Mouse (Mus musculus): ENCODE measurements around the gene Prdm5. TPM values are rescaled to one million over a fixed set of nuclear protein-coding genes. Genes with fewer than 3 reads are reported as not detected.
A peak's percentile ranks its signal among the peaks of the same experiment; 100 is the strongest.

Prdm5 gene
- polyA plus RNA-seq, 1 experiment = 33.2 TPM

DNA sequence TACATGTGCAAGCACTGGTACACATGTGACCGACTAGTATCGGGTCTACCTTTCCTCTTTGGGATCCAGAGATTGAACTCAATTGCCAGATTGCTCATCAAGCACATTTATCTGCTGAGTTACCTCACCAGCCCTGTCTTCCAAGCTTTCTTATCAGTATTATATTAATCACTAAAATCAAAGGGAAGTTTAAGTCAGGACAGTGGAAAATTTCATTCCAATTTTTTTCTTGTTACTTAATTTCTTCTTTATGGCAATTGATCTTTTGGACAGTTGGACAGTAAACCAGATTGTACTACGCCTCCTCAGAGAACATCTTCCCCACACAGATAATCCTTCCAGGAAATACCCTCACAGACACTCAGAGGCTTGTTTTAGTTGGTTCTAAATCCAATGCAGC, 18.7 kb upstream of the Prdm5 start:
- Histone ChIP-seq H3K36me3 (ENCODE audit: control insufficient read depth, insufficient read depth, low read length, poor library complexity, severe bottlenecking) (no peaks in the 10 kb centered on the region), H3K9ac (ENCODE audit: low read depth, poor library complexity, severe bottlenecking) (no peak overlapping the region), H3K4me1 (ENCODE audit: control insufficient read depth, insufficient read depth, low read length) (no peaks in the 10 kb centered on the region), H3K27me3 (ENCODE audit: control insufficient read depth, insufficient read depth, low read length, poor library complexity, severe bottlenecking) (no peaks in the 10 kb centered on the region), H3K27ac (ENCODE audit: insufficient read depth, low read length) (no peak overlapping the region), H3K9me3 (replicated peaks; ENCODE audit: control insufficient read depth, insufficient read depth, low read length, poor library complexity, severe bottlenecking) (no peaks in the 10 kb centered on the region), H3K4me3 (ENCODE audit: low read depth, low read length) (no peak overlapping the region)
- TF ChIP-seq EP300 (IDR thresholded peaks at IDR 0.05; ENCODE audit: insufficient read depth, low read depth, low read length) = no peak
- TF ChIP-seq CTCF (IDR thresholded peaks at IDR 0.05; ENCODE audit: low read depth, low read length) = no peak
- TF ChIP-seq POLR2A (IDR thresholded peaks at IDR 0.05; ENCODE audit: insufficient read depth, low read length) = no peak

DNA sequence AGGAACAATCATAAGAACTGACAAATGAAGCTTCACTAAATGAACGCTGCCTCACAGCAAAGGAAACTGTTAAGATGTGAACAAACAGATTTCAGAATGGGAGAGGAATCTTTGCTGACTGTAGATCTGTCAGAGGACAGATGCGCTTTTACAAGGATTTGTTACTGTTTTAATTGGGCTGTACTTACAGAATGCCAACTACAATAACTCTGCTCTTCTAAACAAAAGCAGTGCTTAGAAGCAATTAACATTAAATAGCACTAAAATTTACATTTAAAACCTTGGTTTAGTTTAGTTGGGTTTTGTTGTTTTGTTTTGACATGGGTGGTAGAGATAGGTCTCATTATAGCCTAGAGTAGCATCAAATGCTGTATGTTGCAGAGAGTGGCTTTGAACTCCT, 14.3 kb upstream of the Prdm5 start:
- Histone ChIP-seq H3K4me3 (ENCODE audit: low read depth, low read length) (no peak overlapping the region), H3K27ac (ENCODE audit: insufficient read depth, low read length) (peak overlapping the region; percentile 88; the same call in 1 of the 2 replicates), H3K4me1 (ENCODE audit: control insufficient read depth, insufficient read depth, low read length) (peaks cover 2% of the 10 kb centered on the region), H3K9ac (ENCODE audit: low read depth, poor library complexity, severe bottlenecking) (no peak overlapping the region), H3K9me3 (replicated peaks; ENCODE audit: control insufficient read depth, insufficient read depth, low read length, poor library complexity, severe bottlenecking) (no peaks in the 10 kb centered on the region), H3K27me3 (ENCODE audit: control insufficient read depth, insufficient read depth, low read length, poor library complexity, severe bottlenecking) (no peaks in the 10 kb centered on the region), H3K36me3 (ENCODE audit: control insufficient read depth, insufficient read depth, low read length, poor library complexity, severe bottlenecking) (no peaks in the 10 kb centered on the region)
- no peak for TF ChIP-seq POLR2A (IDR thresholded peaks at IDR 0.05; ENCODE audit: insufficient read depth, low read length)
- no peak for TF ChIP-seq CTCF (IDR thresholded peaks at IDR 0.05; ENCODE audit: low read depth, low read length)
- TF ChIP-seq EP300 (IDR thresholded peaks at IDR 0.05; ENCODE audit: insufficient read depth, low read depth, low read length) = no peak

DNA sequence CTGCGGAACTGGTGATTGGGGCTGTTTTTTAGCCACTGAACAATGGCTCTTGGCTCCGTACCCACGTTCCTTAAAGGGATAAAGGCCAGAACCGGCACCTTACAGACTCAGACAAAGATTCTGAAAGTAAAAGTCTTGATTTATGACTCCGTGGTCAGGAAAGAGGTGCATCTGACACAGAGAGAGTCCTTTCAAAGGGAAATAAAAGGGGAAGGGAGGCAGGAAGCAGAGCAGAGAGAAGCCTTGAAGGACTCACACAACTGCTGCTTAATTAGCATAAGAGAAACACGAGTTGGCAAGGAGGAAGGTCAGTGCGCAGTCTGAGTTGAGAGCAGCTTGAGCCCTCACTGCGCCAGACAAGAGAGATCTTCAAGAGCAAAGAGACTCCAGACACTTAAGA, 13.7 kb upstream of the Prdm5 start:
- H3K27ac ChIP-seq (ENCODE audit: insufficient read depth, low read length) = peak overlapping the region; percentile 88

DNA sequence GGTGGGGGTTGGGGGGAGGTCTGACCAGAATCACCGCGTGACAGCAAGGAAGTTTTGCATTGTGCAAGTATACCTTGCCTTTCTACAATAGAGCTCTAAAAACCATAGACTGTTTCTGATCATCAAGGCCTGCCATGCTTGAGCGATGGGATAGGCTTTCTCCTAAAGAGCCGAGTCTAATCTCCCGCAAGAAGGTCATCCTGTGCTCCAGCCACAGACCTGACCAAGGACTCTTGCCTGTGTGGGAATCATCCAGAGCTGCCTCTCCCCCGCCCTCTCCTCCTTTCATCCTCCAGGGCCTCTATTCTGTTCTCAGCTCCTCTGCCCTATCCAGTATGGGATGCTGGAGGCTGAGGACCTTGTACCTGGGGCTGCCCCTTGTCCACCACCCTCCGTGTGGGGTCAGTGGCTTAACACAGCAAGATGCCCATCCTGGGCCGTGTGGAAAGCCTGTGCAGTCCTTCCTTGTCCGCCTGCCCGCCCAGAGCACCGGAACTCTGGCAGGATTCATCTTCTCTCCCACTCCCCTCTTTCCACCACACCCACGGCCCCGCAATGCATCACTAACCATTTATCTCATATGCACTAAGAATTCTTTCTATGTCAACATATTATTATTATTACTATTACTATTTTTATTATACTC, 12.9 kb upstream of the Prdm5 start:
- H3K9me3 ChIP-seq (replicated peaks; ENCODE audit: control insufficient read depth, insufficient read depth, low read length, poor library complexity, severe bottlenecking) = no peaks in the 10 kb centered on the region; the same call in 1 of the 2 replicates
- TF ChIP-seq CTCF (IDR thresholded peaks at IDR 0.05; ENCODE audit: low read depth, low read length) (no peak), EP300 (IDR thresholded peaks at IDR 0.05; ENCODE audit: insufficient read depth, low read depth, low read length) (no peak), POLR2A (IDR thresholded peaks at IDR 0.05; ENCODE audit: insufficient read depth, low read length) (no peak)
- H3K4me3 ChIP-seq (ENCODE audit: low read depth, low read length) = peak overlapping the region; percentile 11; the same call in 1 of the 2 replicates
- H3K36me3 ChIP-seq (ENCODE audit: control insufficient read depth, insufficient read depth, low read length, poor library complexity, severe bottlenecking) = no peaks in the 10 kb centered on the region
- no peaks in the 10 kb centered on the region for H3K27me3 ChIP-seq (ENCODE audit: control insufficient read depth, insufficient read depth, low read length, poor library complexity, severe bottlenecking)
- peak overlapping the region; percentile 26; the same call in 1 of the 2 replicates for H3K27ac ChIP-seq (ENCODE audit: insufficient read depth, low read length)
- H3K4me1 ChIP-seq (ENCODE audit: control insufficient read depth, insufficient read depth, low read length) = peaks cover 2% of the 10 kb centered on the region
- no peak overlapping the region for H3K9ac ChIP-seq (ENCODE audit: low read depth, poor library complexity, severe bottlenecking)

More for the DNA sequence above, 13.7 kb upstream of the Prdm5 start:
- TF ChIP-seq EP300 (IDR thresholded peaks at IDR 0.05; ENCODE audit: insufficient read depth, low read depth, low read length) (peak; percentile 82; the same call in 1 of the 2 replicates), CTCF (IDR thresholded peaks at IDR 0.05; ENCODE audit: low read depth, low read length) (no peak)
- H3K9me3 ChIP-seq (replicated peaks; ENCODE audit: control insufficient read depth, insufficient read depth, low read length, poor library complexity, severe bottlenecking) = no peaks in the 10 kb centered on the region; the same call in 1 of the 2 replicates
- H3K4me3 ChIP-seq (ENCODE audit: low read depth, low read length) = no peak overlapping the region
- H3K36me3 ChIP-seq (ENCODE audit: control insufficient read depth, insufficient read depth, low read length, poor library complexity, severe bottlenecking) = no peaks in the 10 kb centered on the region
- H3K4me1 ChIP-seq (ENCODE audit: control insufficient read depth, insufficient read depth, low read length) = peaks cover 2% of the 10 kb centered on the region
- H3K9ac ChIP-seq (ENCODE audit: low read depth, poor library complexity, severe bottlenecking) = no peak overlapping the region
- no peaks in the 10 kb centered on the region for H3K27me3 ChIP-seq (ENCODE audit: control insufficient read depth, insufficient read depth, low read length, poor library complexity, severe bottlenecking)

DNA sequence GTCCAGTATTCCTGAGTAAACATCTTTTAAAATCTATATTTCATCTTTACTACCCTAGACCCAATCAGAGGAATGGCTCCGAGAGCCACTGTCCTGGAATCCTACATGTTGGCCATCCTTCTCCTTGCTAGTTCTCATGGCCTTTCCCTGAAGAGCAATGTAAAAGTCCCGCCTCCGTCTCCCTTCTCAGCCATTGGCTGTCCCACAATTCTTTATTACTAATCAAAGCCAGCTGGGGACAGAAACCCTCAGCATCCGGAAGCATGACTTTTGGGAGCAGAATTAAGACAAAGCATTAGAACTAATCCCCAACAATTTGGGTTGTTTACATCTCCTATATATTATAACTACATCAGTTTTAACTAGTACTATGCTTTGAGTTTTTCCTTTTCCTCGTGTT, 10.9 kb upstream of the Prdm5 start:
- Histone ChIP-seq H3K4me3 (ENCODE audit: low read depth, low read length) (no peak overlapping the region), H3K9me3 (replicated peaks; ENCODE audit: control insufficient read depth, insufficient read depth, low read length, poor library complexity, severe bottlenecking) (no peaks in the 10 kb centered on the region; the same call in 1 of the 2 replicates), H3K9ac (ENCODE audit: low read depth, poor library complexity, severe bottlenecking) (no peak overlapping the region), H3K4me1 (ENCODE audit: control insufficient read depth, insufficient read depth, low read length) (peaks cover 2% of the 10 kb centered on the region), H3K27me3 (ENCODE audit: control insufficient read depth, insufficient read depth, low read length, poor library complexity, severe bottlenecking) (no peaks in the 10 kb centered on the region), H3K27ac (ENCODE audit: insufficient read depth, low read length) (no peak overlapping the region), H3K36me3 (ENCODE audit: control insufficient read depth, insufficient read depth, low read length, poor library complexity, severe bottlenecking) (no peaks in the 10 kb centered on the region)
- TF ChIP-seq POLR2A (IDR thresholded peaks at IDR 0.05; ENCODE audit: insufficient read depth, low read length) = no peak
- TF ChIP-seq EP300 (IDR thresholded peaks at IDR 0.05; ENCODE audit: insufficient read depth, low read depth, low read length) = no peak
- no peak for TF ChIP-seq CTCF (IDR thresholded peaks at IDR 0.05; ENCODE audit: low read depth, low read length)

DNA sequence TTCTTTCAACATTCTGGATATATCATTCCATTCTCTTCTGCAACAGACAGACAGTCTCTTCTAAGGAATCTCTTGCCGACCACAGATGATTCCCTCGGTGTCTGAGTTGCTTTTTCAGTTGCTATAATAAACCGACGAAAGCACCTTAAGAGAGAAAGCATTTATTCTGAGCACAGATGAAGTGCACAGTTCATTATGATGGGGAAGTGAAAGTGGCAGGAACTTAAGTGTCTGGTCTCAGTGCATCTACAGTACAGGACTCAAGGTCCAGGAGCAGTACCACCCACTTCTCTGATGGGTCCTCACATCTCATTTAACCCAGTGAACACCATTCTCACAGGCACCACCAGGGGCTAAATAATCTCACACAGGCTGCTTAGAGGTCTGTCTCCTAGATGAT, 5.2 kb upstream of the Prdm5 start:
- no peak overlapping the region for H3K4me3 ChIP-seq (ENCODE audit: low read depth, low read length)
- no peak overlapping the region for H3K27ac ChIP-seq (ENCODE audit: insufficient read depth, low read length)
- H3K27me3 ChIP-seq (ENCODE audit: control insufficient read depth, insufficient read depth, low read length, poor library complexity, severe bottlenecking) = no peaks in the 10 kb centered on the region
- no peaks in the 10 kb centered on the region; the same call in 1 of the 2 replicates for H3K9me3 ChIP-seq (replicated peaks; ENCODE audit: control insufficient read depth, insufficient read depth, low read length, poor library complexity, severe bottlenecking)
- H3K4me1 ChIP-seq (ENCODE audit: control insufficient read depth, insufficient read depth, low read length) = no peaks in the 10 kb centered on the region
- H3K9ac ChIP-seq (ENCODE audit: low read depth, poor library complexity, severe bottlenecking) = no peak overlapping the region
- no peaks in the 10 kb centered on the region for H3K36me3 ChIP-seq (ENCODE audit: control insufficient read depth, insufficient read depth, low read length, poor library complexity, severe bottlenecking)
- no peak for TF ChIP-seq EP300 (IDR thresholded peaks at IDR 0.05; ENCODE audit: insufficient read depth, low read depth, low read length)
- no peak for TF ChIP-seq CTCF (IDR thresholded peaks at IDR 0.05; ENCODE audit: low read depth, low read length)
- TF ChIP-seq POLR2A (IDR thresholded peaks at IDR 0.05; ENCODE audit: insufficient read depth, low read length) = no peak

All from ES-Bruce4 (cell line).